Mouse (Mus musculus) neural tube, embryonic 11.5 days (tissue): ENCODE data around the gene Col6a3. TPM values are rescaled to one million over a fixed set of nuclear protein-coding genes. Genes with fewer than 3 reads are reported as not detected.
A peak's percentile ranks its signal among the peaks of the same experiment; 100 is the strongest.

Source experiments
- ATAC-seq: fragments of 200-750 bp; cut with Nextera tagmentation; 2 replicates; pipeline ENCODE4 v1.8.0; 2017; ENCODE audit warnings: moderate number of reproducible peaks, mild to moderate bottlenecking, moderate TSS enrichment, moderate library complexity; ENCODE audit not compliant: insufficient read depth, low FRiP score, low TSS enrichment
- DNase-seq: peaks from one replicate; pipeline ENCODE4 v3.0.0-alpha.2; 2015; ENCODE audit warnings: low spot score
- H3K27ac ChIP-seq: fragments of 300-500 bp; sonication (generic); 2 replicates; pipeline ENCODE4 v1.5.1; 2014; ENCODE audit warnings: low read depth, mild to moderate bottlenecking, low read length
- H3K27me3 ChIP-seq: fragments of 300-500 bp; sonication (generic); 2 replicates; pipeline ENCODE4 v1.6.1; 2014; ENCODE audit warnings: mild to moderate bottlenecking, low read length, mixed read lengths; ENCODE audit not compliant: control insufficient read depth, insufficient read depth
- H3K36me3 ChIP-seq: fragments of 300-500 bp; sonication (generic); 2 replicates; pipeline ENCODE4 v1.6.1; 2014; ENCODE audit warnings: mild to moderate bottlenecking, low read length, moderate library complexity, mixed read lengths; ENCODE audit not compliant: control insufficient read depth, insufficient read depth
- H3K4me1 ChIP-seq: fragments of 300-500 bp; sonication (generic); 2 replicates; pipeline ENCODE4 v1.6.1; 2014; ENCODE audit warnings: low read length, mixed read lengths; ENCODE audit not compliant: control insufficient read depth, insufficient read depth
- H3K4me2 ChIP-seq: fragments of 300-500 bp; sonication (generic); 2 replicates; pipeline ENCODE4 v1.6.1; 2014; ENCODE audit warnings: low read depth, mild to moderate bottlenecking, moderate library complexity
- H3K4me3 ChIP-seq: fragments of 300-500 bp; sonication (generic); 2 replicates; pipeline ENCODE4 v1.5.1; 2014; ENCODE audit warnings: low read depth, low read length
- H3K9ac ChIP-seq: fragments of 300-500 bp; sonication (generic); 2 replicates; pipeline ENCODE4 v1.6.1; 2014; ENCODE audit warnings: mild to moderate bottlenecking, low read length
- H3K9me3 ChIP-seq: fragments of 300-500 bp; sonication (generic); 2 replicates; pipeline ENCODE4 v1.6.1; 2016; ENCODE audit warnings: low read length; ENCODE audit not compliant: control insufficient read depth
- WGBS: fragments of 180-500 bp; shearing (Covaris S2); extraction: QIAGEN DNeasy Blood & Tissue Kit; methylation state at CpG from one replicate; pipeline ENCODE4 v1.1.7; 2014; 5-methylcytosine and 5-hydroxymethylcytosine counted together
- polyA plus RNA-seq: library from polyadenylated mRNA; unstranded; fragments of >200 nt; fragmentation: Nextera tagmentation; extraction: Ambion mirVana; gene quantifications from 2 replicates; pipeline ENCODE4 v1.2.1, GENCODE M21; 2014

Col6a3 gene
- polyA plus RNA-seq, 1 experiment from 2014 or later: 10.1 TPM

GRCm38 (mm10) chr1:90845206-90845605 lies 1.4 kb upstream of the Col6a3 start:
- DNase-seq: no peak
- no peaks in the 10 kb centered on the region for H3K27me3 ChIP-seq
- no peak overlapping the region for H3K4me2 ChIP-seq
- H3K27ac ChIP-seq: no peak overlapping the region
- H3K4me1 ChIP-seq: no peaks in the 10 kb centered on the region
- H3K36me3 ChIP-seq: no peaks in the 10 kb centered on the region
- no peak for ATAC-seq
- H3K4me3 ChIP-seq: no peak overlapping the region
- no peaks in the 10 kb centered on the region for H3K9me3 ChIP-seq
- H3K9ac ChIP-seq: no peak overlapping the region
- WGBS: 84% methylated on average over 10 of the region's 10 CpGs

- ATAC-seq: no peak
- Histone ChIP-seq H3K36me3 (no peaks in the 10 kb centered on the region), H3K9ac (no peak overlapping the region), H3K4me1 (no peaks in the 10 kb centered on the region), H3K4me3 (no peak overlapping the region), H3K27ac (no peak overlapping the region), H3K9me3 (no peaks in the 10 kb centered on the region), H3K27me3 (no peaks in the 10 kb centered on the region), H3K4me2 (no peak overlapping the region)
- WGBS: 87% methylated on average over 9 of the region's 9 CpGs
- DNase-seq: no peak
Observed at GRCm38 (mm10) chr1:90842789-90843587, 783 bp downstream of the Col6a3 start.

- Histone ChIP-seq H3K4me2 (no peak overlapping the region), H3K27me3 (no peaks in the 10 kb centered on the region), H3K36me3 (no peaks in the 10 kb centered on the region), H3K9me3 (no peaks in the 10 kb centered on the region), H3K27ac (no peak overlapping the region), H3K4me3 (no peak overlapping the region), H3K9ac (no peak overlapping the region), H3K4me1 (no peaks in the 10 kb centered on the region)
- DNase-seq (peak; percentile 42), ATAC-seq (no peak)
- 11% methylated on average over 4 of the region's 4 CpGs for WGBS
Observed at GRCm38 (mm10) chr1:90840250-90840649, 3.5 kb downstream of the Col6a3 start.

GRCm38 (mm10) chr1:90838657-90839056 lies 5.1 kb downstream of the Col6a3 start:
- Histone ChIP-seq H3K9me3 (no peaks in the 10 kb centered on the region), H3K9ac (no peak overlapping the region), H3K36me3 (no peaks in the 10 kb centered on the region), H3K27ac (no peak overlapping the region), H3K4me1 (no peaks in the 10 kb centered on the region), H3K4me2 (no peak overlapping the region), H3K4me3 (no peak overlapping the region), H3K27me3 (no peaks in the 10 kb centered on the region)
- ATAC-seq (no peak), DNase-seq (no peak)
- WGBS: 84% methylated on average over 4 of the region's 4 CpGs

GRCm38 (mm10) chr1:90838221-90838620 lies 5.5 kb downstream of the Col6a3 start:
- 77% methylated on average over 12 of the region's 12 CpGs for WGBS
- H3K27ac ChIP-seq: no peak overlapping the region
- DNase-seq: no peak

GRCm38 (mm10) chr1:90836178-90836740 lies 7.5 kb downstream of the Col6a3 start:
- DNase-seq: no peak
- WGBS: 60% methylated on average over 5 of the region's 5 CpGs
- no peak for ATAC-seq

More at GRCm38 (mm10) chr1:90838221-90838620, 5.5 kb downstream of the Col6a3 start:
- H3K36me3 ChIP-seq: no peaks in the 10 kb centered on the region
- ATAC-seq: no peak
- no peaks in the 10 kb centered on the region for H3K27me3 ChIP-seq
- no peak overlapping the region for H3K9ac ChIP-seq
- H3K4me1 ChIP-seq: no peaks in the 10 kb centered on the region
- H3K4me3 ChIP-seq: no peak overlapping the region
- no peaks in the 10 kb centered on the region for H3K9me3 ChIP-seq
- H3K4me2 ChIP-seq: no peak overlapping the region

GRCm38 (mm10) chr1:90834701-90835100 lies 9.1 kb downstream of the Col6a3 start:
- 63% methylated on average over 6 of the region's 6 CpGs for WGBS
- no peak overlapping the region for H3K9ac ChIP-seq
- H3K9me3 ChIP-seq: no peaks in the 10 kb centered on the region
- no peaks in the 10 kb centered on the region for H3K27me3 ChIP-seq
- no peak overlapping the region for H3K4me2 ChIP-seq
- ATAC-seq (no peak), DNase-seq (no peak)
- no peak overlapping the region for H3K27ac ChIP-seq
- no peaks in the 10 kb centered on the region for H3K36me3 ChIP-seq
- no peak overlapping the region for H3K4me3 ChIP-seq
- no peaks in the 10 kb centered on the region for H3K4me1 ChIP-seq

More at GRCm38 (mm10) chr1:90836178-90836740, 7.5 kb downstream of the Col6a3 start:
- Histone ChIP-seq H3K27ac (no peak overlapping the region), H3K9ac (no peak overlapping the region), H3K27me3 (no peaks in the 10 kb centered on the region), H3K4me3 (no peak overlapping the region), H3K36me3 (no peaks in the 10 kb centered on the region), H3K4me1 (no peaks in the 10 kb centered on the region), H3K4me2 (no peak overlapping the region), H3K9me3 (no peaks in the 10 kb centered on the region)

GRCm38 (mm10) chr1:90830006-90830405 lies 13.8 kb downstream of the Col6a3 start:
- WGBS: 61% methylated on average over 6 of the region's 6 CpGs
- Histone ChIP-seq H3K9me3 (no peaks in the 10 kb centered on the region), H3K27ac (no peak overlapping the region), H3K36me3 (no peaks in the 10 kb centered on the region), H3K4me2 (no peak overlapping the region), H3K4me3 (no peak overlapping the region), H3K27me3 (no peaks in the 10 kb centered on the region), H3K4me1 (no peaks in the 10 kb centered on the region), H3K9ac (no peak overlapping the region)
- ATAC-seq: no peak
- DNase-seq: no peak

GRCm38 (mm10) chr1:90813226-90813625 lies 30.5 kb downstream of the Col6a3 start:
- no peak for DNase-seq
- no peak overlapping the region for H3K4me2 ChIP-seq
- ATAC-seq: no peak
- H3K9me3 ChIP-seq: no peaks in the 10 kb centered on the region
- WGBS: 77% methylated on average over 15 of the region's 15 CpGs
- H3K36me3 ChIP-seq: no peaks in the 10 kb centered on the region
- H3K4me3 ChIP-seq: no peak overlapping the region
- H3K9ac ChIP-seq: no peak overlapping the region
- H3K4me1 ChIP-seq: no peaks in the 10 kb centered on the region
- H3K27me3 ChIP-seq: no peaks in the 10 kb centered on the region
- no peak overlapping the region for H3K27ac ChIP-seq
